Mouse (Mus musculus) cerebellum, postnatal 25 days (tissue): ENCODE measurements around the gene Odam.

ENCODE experiments used
- DNase-seq, 2 experiments: peaks; one replicate each; pipeline ENCODE4 v3.0.0; 2021; ENCODE audit warnings: mixed read lengths in 2 of 2

Gene Odam

DNA sequence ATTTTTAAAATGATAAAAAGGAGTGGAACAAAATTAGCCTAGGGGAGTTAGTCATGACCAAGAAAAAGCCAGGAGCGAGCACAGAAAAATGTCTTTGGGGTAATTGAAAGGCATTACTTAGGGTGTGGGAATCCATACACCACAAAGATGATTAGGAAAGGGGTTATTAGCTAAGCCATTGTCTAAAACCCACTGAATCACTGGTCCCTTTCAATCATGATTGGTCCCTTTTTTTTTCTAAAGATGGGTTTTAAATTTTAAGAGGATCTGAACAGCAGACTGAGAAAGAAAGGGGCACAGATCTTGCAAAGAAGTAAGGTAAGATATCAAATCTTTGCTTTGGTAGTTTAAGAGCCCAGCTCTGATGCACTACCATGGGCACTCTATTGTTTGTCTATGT, at the start of gene Odam:
TSS of gene Odam (plus strand) at position 301 of the 400 bp plus-strand sequence.
- no peak for DNase-seq

DNA sequence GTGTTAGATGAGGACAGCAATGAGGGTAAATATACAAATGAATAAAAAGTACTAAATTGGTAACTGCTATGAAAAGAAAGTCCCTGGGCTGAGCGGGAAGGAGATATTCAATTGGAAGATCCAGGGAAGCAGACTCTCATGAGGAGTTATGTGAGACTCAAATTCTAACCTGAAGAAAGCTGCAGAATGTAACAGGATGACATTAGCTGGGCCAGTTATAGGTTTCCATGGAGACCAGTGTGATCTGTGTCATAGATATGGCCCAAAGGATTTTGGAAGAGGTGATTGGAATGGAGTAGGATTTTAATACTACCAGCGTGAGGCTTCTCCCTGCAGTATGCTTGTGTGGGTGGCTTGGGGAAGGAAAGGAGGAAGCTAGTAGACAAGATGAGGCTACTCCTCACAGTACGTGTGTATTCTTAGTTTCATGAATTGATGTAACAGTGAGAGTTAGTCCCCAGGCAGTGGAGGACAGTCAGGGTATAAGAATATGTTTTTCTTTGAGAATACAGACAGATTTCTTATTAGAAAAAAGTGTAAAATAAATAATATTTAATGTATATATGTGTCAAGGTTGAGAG, 29.6 kb upstream of the Odam start:
- no peak for DNase-seq

DNA sequence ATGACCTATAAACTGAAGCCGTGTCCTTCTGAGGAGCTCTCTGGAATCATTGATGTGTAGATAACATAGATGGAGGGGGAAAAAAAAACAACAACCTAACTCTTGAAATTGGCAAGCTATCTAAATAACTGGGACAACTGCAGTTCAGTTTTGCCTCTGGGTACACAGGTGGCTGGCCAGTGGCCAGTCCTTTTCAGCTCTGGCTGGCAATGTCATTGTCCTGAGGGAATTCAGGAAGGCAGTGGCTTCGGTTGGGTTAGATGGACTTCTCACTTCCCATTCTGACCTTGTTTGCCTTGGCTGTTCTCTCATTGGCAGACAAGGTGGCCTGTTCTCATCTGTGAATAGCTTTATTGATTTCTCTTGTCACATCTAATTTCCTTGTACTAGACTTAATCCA, 14.7 kb upstream of the Odam start:
- peak; percentile 15 to 44 for DNase-seq

DNA sequence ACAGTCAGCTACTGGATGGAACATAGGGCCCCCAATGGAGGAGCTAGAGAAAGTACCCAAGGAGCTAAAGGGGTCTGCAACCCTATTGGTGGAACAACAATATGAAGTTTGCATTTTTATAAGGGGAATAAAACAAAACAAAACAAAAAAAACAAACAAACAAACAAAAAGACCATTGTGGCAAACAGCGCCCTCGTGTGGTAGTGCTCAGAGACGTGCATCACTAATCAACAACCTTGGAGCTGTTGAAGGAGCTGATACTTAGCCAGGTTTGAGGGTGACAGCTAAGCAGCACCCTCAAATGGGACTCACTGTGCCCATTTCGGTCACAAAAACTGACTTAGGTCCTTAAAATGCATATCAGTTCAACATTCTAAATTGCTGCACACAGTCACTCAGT, 13.4 kb upstream of the Odam start:
- peak in 1 of 2 experiments; percentile 18 for DNase-seq

DNA sequence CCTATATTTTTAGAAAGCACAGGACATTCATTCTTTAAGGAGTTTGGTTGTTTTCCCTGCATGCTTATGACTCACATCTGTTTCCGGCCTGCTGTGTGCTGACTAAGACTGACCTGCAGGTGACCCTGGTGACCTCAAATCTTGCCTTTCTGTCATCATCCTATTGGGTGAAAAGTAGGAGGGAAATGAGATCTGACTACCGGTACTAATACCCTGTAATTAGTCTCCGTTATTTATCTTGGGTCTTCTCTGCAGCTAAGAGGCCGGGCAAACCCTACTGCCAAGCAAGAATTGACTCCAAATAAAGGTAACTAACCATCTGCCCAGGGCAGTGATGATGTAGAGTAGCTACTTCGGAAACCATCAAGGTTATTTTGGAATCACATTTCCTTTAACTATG, 40.5 kb downstream of the Odam start, which contains the start of gene Csn3:
TSS of gene Csn3 (plus strand) at position 208 of the 400 bp plus-strand sequence.
- no peak for DNase-seq

DNA sequence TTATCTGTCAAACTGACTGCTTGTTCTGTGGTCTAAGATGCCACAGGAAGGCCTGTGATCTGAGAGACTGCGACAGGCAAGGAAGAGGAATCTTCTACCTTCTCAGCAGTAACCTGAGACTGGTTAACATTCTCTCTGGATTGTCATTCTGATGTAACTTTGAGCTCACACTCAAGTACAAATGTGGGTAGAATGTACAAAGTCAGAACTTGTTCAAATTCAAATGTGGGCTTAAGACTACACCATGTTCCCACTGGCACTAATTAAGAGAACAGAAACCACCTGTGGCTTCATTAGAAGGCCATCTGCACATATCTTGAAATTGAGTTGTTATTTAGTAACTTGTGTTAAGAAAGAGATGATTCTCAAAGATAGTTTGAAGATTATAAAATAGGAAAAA, 46.8 kb downstream of the Odam start:
- DNase-seq, result no peak

DNA sequence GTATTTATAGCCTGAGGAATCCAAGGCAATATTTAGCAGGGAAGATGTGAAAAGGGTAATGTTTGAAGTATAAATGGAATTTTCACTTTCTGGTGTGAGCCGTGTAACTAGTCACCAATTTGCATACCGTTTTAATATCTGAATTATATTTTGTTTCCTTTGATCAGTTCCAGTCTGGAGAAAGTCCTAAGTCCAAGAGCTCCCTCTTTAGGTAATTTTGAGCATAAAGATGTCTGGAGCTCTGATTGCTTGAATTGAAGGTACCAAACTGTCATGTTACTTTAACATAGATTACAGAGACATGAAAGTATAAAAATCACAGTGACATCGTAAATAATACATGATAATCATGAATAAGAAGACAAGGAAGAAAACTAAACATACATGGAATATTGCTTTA, 55.9 kb downstream of the Odam start:
- DNase-seq, result no peak

DNA sequence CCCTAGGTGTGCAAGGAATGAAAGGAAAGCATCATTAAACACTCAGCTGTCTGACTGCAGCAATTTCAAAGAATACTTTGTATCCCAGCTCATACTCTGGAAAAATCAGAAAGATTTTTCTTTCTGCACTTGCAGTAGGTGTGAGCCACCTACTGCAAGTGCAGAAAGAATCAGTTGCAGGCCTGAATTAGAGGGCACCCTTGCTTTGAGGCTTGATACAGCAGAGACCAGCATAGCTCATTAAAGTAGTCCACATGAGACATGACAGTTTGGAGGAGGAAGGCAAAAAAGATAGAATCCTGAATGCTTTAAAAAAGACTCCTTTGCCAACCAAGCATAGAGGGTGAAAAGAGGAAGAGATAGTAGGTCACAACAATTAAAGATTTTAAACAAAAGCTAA, 57.7 kb downstream of the Odam start:
- no peak for DNase-seq
